Mouse (Mus musculus) granulocyte monocyte progenitor cell, adult 5-6 weeks (primary cell): ENCODE data around the gene A630023A22Rik. TPM values are rescaled to one million over a fixed set of nuclear protein-coding genes. Genes with fewer than 3 reads are reported as not detected.

Experiments used
- ATAC-seq: replicated peaks from 2 replicates; pipeline ENCODE4 v1.8.0; 2016; ENCODE audit warnings: mild to moderate bottlenecking, moderate TSS enrichment, inconsistent platforms; ENCODE audit not compliant: poor library complexity, severe bottlenecking
- total RNA-seq, 2 experiments: library from RNA; stranded (forward) in 1 of 2; stranded (reverse) in 1 of 2; fragments of 200-712, 200-1000 nt in 1 of 2; fragments of >200 nt in 1 of 2; fragmentation: Nextera tagmentation in 1 of 2; gene quantifications; 2 replicates each; pipeline ENCODE4 v1.2.3; 2014 to 2017

The A630023A22Rik gene
- total RNA-seq (2014; fragmentation: Nextera tagmentation) (not detected in 2 replicates), total RNA-seq (2017) (not detected in 2 replicates)

DNA sequence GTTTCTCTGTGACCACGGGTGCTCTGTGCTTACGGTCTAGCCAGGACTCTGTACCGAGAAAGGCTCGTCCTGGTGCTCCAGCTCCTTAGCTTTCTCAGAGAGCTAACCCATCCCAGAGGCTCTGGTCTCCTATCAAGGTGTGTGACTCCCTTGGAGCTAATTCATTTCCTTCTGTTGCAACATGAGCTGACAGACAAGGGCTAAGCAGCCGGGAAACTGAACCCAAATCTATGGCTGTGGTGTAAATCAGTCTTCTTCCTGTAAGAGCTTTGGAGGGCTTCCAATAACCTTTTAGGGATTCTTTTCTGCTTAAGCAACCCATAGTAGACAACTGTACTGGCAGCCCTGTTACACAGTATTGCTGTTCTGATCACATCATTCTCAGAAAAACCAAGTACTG, at the start of gene A630023A22Rik:
TSS of gene A630023A22Rik (minus strand) at position 154 of the 400 bp plus-strand sequence.
- no peak for ATAC-seq

GRCm38 (mm10) chr14:34152342-34152741, 49.8 kb upstream of the A630023A22Rik start, which contains the start of gene Npy4r:
TSS of gene Npy4r (minus strand) at chr14:34152489.
- peak; percentile 70 for ATAC-seq

DNA sequence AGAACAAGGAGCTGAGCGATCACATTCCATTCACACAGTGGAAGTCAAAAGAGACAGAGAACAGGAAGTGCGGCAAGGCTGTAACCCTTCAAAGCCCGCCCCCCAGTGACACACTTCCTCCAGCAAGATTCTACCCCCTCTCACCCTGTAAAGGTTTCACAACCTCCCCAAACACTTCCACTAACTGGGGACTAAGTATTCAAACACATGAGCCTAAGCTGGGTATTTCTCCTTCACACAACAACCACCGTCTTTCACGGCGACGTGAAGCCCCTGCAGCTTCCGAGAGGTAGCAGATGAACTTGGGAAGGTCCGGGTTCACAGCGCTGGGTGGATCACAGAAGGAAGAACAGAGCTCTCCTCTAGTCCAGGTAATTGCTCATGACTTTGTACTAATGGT, 40.4 kb upstream of the A630023A22Rik start:
- no peak; the same call in 1 of the 2 replicates for ATAC-seq

- ATAC-seq, result no peak
Measured at GRCm38 (mm10) chr14:34142316-34142715, 39.8 kb upstream of the A630023A22Rik start.

DNA sequence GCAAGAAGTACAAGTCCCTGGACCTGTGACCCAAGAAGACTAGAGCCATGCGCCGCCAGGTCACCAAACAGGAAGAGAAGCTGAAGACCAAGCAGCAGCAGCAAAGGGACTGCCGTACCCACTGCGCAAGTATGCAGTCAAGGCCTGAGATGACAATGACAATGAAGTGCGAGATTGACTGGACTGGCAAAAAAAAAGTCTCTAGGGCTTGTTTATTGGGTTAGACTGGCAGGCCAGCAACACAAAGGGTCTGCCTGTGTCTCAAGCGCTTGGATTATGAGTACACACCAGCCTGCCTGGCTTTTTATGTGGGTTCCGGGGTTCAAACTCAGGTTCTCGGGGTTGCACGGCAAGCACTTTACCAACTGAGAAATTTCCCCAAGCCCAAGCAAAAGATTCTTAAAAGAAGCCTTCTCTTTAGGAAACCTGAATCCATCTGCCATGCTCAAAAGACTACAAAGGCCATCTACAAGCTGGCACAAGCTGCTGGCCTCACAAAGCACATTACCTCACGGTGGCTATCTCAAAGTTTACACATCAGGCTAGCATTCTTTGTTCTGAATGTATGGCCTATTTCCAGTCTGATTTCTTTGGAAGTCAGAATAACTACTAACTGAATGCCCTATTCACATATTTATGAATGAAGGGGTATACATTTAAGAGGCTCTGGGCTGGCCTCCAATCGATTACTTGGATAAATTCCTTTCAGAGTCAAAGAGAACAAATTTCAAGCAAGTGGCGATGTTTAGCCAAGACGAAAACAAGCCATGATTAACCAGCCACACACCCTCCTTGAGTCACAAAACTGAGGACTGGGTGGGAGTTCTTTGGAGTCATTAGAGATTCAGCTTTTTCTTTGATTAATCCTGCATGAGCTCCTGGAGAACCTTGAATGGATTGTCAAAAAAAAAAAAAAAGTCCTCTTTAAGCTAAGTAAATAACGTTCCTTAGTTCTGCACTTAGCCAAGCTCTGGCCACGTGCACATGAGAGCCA, 37.4 kb upstream of the A630023A22Rik start:
- no peak for ATAC-seq

DNA sequence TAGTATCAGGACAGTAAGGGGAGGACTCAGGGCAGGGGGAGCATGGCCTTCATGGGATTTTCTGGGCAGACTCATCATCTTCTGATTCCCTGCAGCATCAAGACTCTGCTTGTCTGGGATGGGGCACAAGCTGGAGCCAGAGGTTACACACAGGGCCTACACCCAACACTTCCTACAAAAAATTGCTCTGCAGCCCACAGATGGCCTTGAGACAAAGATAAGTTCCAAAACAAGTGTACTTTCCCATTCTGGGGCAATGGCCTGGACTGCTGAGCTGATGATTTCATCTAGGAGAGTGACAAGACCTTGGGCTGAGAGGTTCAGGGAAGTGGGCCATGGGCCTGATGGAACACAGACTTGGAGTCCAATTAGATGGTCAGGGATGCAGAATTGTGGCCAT, 32.8 kb upstream of the A630023A22Rik start:
- ATAC-seq, result no peak

- no peak for ATAC-seq
Measured at GRCm38 (mm10) chr14:34131216-34131615, 28.7 kb upstream of the A630023A22Rik start.

DNA sequence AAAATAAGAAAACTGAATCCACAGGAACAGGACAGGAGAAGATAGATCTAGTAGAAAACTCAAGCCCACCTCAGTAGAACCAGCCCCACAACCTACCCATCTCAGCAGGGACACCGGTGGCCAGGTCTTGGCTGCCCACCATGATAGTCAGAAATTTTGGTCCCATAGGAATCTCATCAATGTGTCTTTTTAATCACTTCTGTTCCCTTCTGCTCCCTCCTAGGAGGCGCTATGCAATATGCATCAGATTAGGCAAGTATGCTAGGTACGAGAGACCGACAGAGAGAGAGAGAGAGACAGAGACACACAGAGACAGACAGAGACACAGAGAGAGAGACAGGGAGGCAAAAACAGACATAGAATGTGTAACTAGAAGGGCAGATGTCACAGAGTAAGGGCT, 19.1 kb upstream of the A630023A22Rik start:
- no peak for ATAC-seq

DNA sequence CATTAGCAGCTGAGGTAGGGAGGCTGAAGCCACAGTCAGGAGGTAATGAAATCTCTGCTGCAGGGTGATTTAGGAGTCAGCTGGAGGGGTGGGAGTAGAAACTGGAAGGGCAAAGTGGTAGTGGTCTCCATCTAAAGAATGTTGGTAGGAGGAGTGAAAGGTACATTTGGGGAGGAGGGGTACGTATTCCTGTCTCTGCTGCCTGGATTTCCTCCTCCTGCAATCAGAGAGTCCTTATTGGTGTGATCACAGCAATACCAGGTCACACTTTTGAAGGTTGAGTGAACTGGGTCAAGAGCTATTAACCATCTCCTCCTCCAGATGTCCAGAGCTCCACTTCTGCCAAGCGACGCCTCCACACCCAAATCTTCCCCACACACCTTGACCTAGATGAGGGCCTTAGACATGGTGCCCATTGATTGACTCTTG, 18.4 kb upstream of the A630023A22Rik start:
- ATAC-seq, result no peak

DNA sequence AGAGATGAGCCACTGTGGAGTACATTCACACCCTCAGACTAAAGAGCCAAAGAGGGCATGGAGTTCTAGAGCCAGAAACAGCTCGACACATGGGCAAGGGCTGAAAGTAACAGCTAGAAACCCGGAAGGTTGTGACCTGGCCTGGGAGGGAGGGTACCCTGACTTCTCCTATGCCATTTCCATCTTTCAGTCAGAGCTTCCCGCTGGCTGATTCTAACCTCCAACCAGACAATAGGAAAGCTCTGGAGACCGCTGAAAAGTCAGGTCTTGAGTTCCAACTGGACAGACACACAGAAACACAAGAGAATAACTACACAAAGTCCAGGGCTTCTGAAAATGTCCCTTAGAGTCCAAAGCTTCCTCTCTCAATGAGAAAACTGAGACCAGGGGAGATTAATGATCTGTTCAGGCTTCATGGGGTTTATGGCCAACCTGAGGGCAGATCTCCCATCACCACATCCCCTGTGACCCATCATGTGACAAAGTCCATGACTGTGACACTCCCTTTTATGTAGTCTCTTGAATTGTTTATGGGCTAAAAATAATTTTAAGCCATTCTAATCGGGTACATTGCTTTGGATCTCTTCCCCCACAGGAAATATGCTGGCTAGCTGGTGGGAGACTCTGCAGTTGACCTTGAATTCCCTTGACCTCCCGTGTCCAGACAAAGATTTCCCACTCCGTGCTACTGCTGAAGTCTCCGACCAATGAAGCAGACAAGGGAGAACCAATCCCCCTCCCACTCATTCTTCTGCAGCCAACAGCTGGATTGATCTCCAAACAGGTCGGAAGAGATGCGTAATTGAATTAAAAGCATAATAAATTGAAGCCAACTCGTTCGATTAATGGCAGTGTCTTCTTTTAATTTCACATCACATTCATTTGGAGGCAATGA, 17.7 kb upstream of the A630023A22Rik start:
- ATAC-seq, result no peak

DNA sequence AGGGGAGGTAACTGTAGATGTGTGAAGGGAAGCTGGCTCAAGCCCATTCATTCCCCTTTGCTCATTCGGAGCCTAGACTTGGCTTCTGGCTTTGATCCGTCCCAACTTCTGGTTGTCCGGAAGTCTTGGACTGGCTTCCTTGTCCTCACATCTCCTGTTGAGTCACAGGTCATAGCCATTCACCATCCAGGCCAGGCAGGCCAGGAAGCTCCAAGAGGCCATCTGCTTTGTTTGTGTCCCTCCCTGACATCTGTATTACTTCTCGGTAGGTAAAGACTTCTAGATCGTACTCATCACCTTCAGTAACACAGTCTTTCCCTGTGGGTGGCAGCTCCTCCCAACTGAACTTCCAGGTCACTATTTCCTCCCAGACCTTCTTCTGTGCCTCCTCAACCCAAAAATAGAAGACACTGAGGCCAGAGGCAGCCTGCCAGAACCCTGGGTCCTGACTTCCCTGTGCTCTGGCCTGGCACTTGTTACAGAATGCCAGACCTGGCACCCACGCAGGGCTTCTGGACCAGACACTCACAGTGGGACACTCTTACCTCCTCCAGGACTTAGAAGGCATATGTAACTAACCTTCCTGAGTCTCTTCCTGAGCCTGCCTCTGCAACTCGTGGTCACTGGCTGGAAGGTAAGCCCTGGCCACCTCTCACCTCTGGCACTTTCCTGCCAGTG, 16.6 kb upstream of the A630023A22Rik start:
- ATAC-seq, result no peak

DNA sequence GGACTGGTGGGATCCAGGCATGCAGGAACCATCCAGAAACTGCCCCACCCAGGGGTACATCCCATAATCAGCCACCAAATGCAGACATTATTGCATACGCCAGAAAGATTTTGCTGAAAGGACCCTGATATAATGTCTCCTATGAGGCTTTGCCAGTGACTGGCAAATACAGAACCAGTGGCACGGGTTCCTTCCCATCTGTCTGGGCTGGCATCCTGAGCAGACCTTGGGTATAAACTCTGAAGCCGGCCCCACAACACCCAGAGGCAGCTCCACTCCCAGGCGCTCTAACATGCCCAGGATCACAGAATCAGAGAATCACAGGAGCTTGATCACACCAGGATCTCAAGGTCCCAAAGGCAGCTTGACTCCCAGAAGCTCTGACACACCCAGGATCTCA, 11.8 kb upstream of the A630023A22Rik start:
- no peak for ATAC-seq

- peak; percentile 52 for ATAC-seq
Measured at GRCm38 (mm10) chr14:34107594-34107993, 5.0 kb upstream of the A630023A22Rik start.

DNA sequence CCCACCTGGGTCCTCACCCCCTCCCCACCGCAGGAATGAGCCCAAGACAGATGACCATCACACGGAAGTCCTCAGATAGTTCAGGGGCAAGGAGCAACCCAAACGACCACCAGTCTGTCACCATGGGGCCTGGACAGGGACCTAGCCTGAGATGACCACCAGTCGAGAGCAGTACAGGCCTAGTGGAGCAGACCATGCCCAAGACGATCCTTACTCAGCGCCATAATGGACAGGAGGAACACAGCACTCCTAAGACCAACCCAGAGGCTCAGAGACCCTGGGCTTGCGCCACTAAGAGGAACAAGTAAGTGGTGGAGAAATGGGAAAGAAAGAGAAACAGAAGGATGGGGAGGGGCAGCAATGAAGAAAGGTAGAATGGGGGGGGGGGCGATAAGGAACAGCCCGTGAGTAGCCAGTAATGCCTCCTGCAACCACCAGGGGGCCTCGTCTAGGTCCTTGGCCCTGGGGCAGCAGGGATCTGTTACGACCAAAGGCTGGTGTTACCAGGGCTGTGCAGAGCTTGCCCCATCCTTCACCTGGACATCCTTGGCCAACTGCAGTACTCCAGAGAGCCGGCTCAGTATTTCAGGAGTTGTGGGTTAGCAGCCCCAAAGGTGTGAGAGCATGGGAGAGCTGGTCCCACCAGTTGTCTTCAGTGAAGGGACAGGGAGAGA, 4.0 kb upstream of the A630023A22Rik start:
- peak; percentile 76 for ATAC-seq

- peak; percentile 54 for ATAC-seq
Measured at GRCm38 (mm10) chr14:34104892-34105291, 2.3 kb upstream of the A630023A22Rik start.

- no peak for ATAC-seq
Measured at GRCm38 (mm10) chr14:34103855-34104254, 1.3 kb upstream of the A630023A22Rik start.

- no peak for ATAC-seq
Measured at GRCm38 (mm10) chr14:34096161-34096560, 6.4 kb downstream of the A630023A22Rik start.

GRCm38 (mm10) chr14:34092856-34093255, 9.7 kb downstream of the A630023A22Rik start:
- ATAC-seq, result no peak

DNA sequence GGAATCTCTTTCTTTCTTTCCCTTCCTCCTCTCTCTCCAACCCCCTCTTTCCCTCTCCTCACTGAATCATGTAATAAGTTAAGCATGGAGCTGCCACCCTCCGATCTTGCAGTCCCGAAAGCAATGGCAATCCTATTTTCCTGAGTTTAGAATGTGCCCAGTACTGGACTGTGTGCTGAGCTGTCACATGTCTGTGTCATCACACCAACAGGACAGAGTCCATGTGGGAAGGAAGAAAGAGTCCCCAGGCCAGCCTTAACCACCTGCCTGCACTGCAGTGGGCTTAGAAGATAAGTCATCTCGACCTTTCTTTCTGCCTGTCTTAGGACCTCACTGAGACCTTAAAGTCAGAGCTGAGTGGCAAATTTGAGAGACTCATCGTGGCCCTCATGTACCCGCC, 11.1 kb downstream of the A630023A22Rik start:
- no peak for ATAC-seq

DNA sequence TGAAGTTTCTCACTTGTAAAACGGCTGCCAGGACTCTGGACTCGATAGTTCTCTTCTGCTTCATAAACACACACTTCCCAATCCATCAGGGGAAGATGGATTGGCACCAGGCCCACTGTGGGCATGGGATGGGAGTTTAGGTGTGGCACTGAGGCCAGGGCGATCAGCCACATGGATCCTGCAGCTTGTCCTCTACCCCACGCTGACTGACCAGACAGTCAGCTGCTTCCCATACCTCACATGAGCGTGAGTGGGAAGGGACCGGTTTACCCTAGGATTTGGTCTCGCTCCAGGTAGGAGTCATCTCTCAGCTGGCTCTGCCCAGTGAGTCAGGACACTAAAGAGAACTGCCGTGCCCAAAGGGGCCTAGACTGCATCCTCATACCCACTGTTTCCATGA, 12.8 kb downstream of the A630023A22Rik start:
- no peak for ATAC-seq
